Mouse (Mus musculus): ENCODE data around the gene Rgs1. TPM values are rescaled to one million over a fixed set of nuclear protein-coding genes. Genes with fewer than 3 reads are reported as not detected.

Gene Rgs1
- polyA plus RNA-seq, 1 experiment from 2014 or later, result 0.86 TPM

DNA sequence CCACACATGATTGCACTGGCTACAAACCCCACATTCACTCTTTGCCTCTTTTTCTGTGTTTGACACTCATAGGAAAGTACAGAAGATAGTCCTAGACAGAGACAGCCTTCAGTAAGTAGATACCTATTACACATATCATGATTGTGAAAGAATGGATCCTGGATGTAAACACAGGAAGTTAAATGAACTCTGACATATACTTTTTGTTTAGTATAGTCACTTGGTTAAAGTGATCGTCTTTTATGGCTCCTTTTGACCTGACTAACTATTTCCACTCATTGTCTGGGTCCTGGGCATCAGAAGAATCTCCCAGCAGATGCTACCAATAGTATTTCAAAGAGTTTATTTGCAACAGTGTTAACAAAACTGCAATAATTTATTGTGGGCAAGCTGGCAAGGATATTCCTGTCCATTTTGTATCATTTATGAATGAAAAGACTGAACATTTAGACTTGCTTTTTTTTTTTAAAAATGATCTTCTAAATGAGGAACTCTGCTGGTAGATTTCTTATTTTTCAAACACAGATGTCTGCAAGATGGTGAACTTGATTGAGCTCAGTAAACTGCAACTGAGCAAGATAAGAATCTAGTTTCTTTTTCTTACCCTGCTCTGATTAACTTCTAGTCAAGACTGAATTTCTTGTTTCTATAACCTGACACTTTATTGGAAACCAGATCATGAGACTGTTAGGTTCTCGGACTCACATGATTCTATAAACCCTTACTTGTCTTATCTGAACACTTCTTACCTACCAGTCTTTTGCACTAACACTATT, 7.7 kb upstream of the Rgs1 start:
- no peak overlapping the region for H3K9ac ChIP-seq (ENCODE audit: low read depth, low read length)
- 49% methylated on average over 2 of the region's 2 CpGs for WGBS
- no peak overlapping the region for H3K27ac ChIP-seq (ENCODE audit: low read length)
- H3K4me3 ChIP-seq (ENCODE audit: low read length), result no peak overlapping the region
- ATAC-seq, result no peak
- no peaks in the 10 kb centered on the region for H3K4me1 ChIP-seq (ENCODE audit: control insufficient read depth, insufficient read depth, low read length)
- no peaks in the 10 kb centered on the region for H3K36me3 ChIP-seq (ENCODE audit: control insufficient read depth, insufficient read depth, low read length)
- H3K9me3 ChIP-seq (ENCODE audit: control insufficient read depth, low read length), result no peaks in the 10 kb centered on the region
- H3K4me2 ChIP-seq (ENCODE audit: low read depth, low read length), result no peak overlapping the region
- no peaks in the 10 kb centered on the region for H3K27me3 ChIP-seq (replicated peaks; ENCODE audit: control insufficient read depth, insufficient read depth, low read length)

DNA sequence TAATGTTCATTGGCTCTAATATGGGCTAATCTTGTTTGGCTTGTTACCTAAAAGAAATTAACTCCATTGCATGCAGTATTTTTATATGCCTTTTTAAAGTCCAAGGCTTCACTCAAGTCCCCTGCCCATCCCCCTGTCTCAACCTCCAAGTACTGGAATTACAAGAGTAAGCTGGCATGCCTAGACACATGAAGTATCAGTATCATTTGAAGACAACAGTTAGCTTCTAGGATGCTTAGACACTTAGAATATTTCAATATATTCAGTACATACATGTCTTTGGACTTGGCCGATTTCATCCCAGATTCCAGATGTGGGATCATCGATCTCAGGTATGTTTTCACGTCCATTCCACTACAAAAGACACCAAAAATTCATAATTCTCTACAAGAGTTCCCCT, 836 bp downstream of the Rgs1 start:
- no peak overlapping the region for H3K4me3 ChIP-seq (ENCODE audit: low read length)
- no peak overlapping the region for H3K27ac ChIP-seq (ENCODE audit: low read length)
- no peak for ATAC-seq
- no peaks in the 10 kb centered on the region for H3K36me3 ChIP-seq (ENCODE audit: control insufficient read depth, insufficient read depth, low read length)
- H3K9me3 ChIP-seq (ENCODE audit: control insufficient read depth, low read length), result no peaks in the 10 kb centered on the region
- no peaks in the 10 kb centered on the region for H3K27me3 ChIP-seq (replicated peaks; ENCODE audit: control insufficient read depth, insufficient read depth, low read length)
- H3K4me1 ChIP-seq (ENCODE audit: control insufficient read depth, insufficient read depth, low read length), result no peaks in the 10 kb centered on the region
- H3K4me2 ChIP-seq (ENCODE audit: low read depth, low read length), result no peak overlapping the region
- no peak overlapping the region for H3K9ac ChIP-seq (ENCODE audit: low read depth, low read length)
- WGBS, result 89% methylated on average over 3 of the region's 3 CpGs

DNA sequence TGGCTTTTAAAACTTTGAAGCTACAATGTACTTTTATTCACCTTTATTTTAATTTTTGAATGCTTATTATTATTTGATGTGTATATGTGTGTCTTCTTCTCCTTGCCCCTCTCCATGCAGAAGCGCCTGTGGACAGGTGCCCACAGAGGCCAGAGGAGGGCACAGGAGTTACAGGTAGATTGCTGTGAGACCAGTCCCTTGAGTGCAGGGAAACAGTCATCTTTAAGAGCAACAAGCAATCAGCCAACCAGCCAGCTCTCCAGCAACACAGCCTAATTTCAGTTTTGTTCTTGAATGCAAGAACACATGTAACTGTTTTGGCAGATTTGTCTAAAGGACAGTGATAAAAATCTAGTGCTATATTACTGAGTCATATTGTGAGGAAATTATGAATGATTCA, 1.7 kb downstream of the Rgs1 start:
- Histone ChIP-seq H3K4me1 (ENCODE audit: control insufficient read depth, insufficient read depth, low read length) (no peaks in the 10 kb centered on the region), H3K9ac (ENCODE audit: low read depth, low read length) (no peak overlapping the region), H3K36me3 (ENCODE audit: control insufficient read depth, insufficient read depth, low read length) (no peaks in the 10 kb centered on the region), H3K4me3 (ENCODE audit: low read length) (no peak overlapping the region), H3K27ac (ENCODE audit: low read length) (no peak overlapping the region), H3K4me2 (ENCODE audit: low read depth, low read length) (no peak overlapping the region), H3K27me3 (replicated peaks; ENCODE audit: control insufficient read depth, insufficient read depth, low read length) (no peaks in the 10 kb centered on the region), H3K9me3 (ENCODE audit: control insufficient read depth, low read length) (no peaks in the 10 kb centered on the region)
- WGBS, result 100% methylated on average over 1 of the region's 1 CpGs
- ATAC-seq, result no peak

DNA sequence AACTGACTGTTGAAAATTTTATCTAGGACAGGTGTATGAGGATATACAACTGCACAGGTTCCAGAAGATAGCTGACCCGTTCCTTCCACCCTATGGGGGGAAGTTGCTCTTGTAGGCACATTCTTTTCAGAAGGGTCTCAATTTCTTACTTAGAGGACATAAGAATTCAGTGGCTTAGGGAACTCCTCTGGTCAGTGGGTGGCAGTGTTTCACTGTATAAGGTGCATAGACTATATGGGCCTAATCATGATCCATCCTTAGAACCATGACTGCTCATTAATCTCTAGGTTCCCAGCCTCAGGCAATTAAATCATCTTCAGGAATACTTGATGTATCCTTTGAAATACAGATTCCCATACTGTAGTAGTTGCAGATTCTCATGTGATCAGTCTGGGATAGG, 5.5 kb downstream of the Rgs1 start:
- H3K9ac ChIP-seq (ENCODE audit: low read depth, low read length), result no peak overlapping the region
- H3K4me2 ChIP-seq (ENCODE audit: low read depth, low read length), result no peak overlapping the region
- peak; percentile 64; the same call in 1 of the 2 replicates for ATAC-seq
- H3K4me3 ChIP-seq (ENCODE audit: low read length), result no peak overlapping the region
- no peaks in the 10 kb centered on the region for H3K4me1 ChIP-seq (ENCODE audit: control insufficient read depth, insufficient read depth, low read length)
- H3K36me3 ChIP-seq (ENCODE audit: control insufficient read depth, insufficient read depth, low read length), result no peaks in the 10 kb centered on the region
- 63% methylated on average over 1 of the region's 1 CpGs for WGBS
- H3K27me3 ChIP-seq (replicated peaks; ENCODE audit: control insufficient read depth, insufficient read depth, low read length), result no peaks in the 10 kb centered on the region
- no peaks in the 10 kb centered on the region for H3K9me3 ChIP-seq (ENCODE audit: control insufficient read depth, low read length)
- H3K27ac ChIP-seq (ENCODE audit: low read length), result no peak overlapping the region

DNA sequence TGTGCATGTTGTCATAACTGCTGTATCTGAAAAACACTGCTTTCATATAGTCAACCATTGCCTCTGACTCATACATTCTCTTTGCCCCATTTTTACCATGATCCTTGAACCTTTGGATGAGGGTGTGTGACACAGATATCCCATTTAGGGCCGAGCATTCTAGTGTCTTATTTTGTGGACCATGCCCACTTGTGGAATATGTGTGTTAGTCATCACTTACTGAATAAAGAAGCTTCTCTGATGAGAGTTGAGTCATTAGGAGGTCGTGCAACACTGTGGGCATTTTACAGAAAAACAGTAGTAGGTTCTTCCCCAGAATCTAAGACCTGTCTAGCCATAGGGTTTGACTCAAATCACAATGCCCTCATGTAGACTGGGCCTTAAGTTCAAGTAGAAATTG, 9.8 kb downstream of the Rgs1 start:
- Histone ChIP-seq H3K9me3 (ENCODE audit: control insufficient read depth, low read length) (no peaks in the 10 kb centered on the region), H3K27ac (ENCODE audit: low read length) (no peak overlapping the region), H3K9ac (ENCODE audit: low read depth, low read length) (no peak overlapping the region), H3K36me3 (ENCODE audit: control insufficient read depth, insufficient read depth, low read length) (no peaks in the 10 kb centered on the region), H3K27me3 (replicated peaks; ENCODE audit: control insufficient read depth, insufficient read depth, low read length) (no peaks in the 10 kb centered on the region), H3K4me2 (ENCODE audit: low read depth, low read length) (no peak overlapping the region), H3K4me3 (ENCODE audit: low read length) (no peak overlapping the region), H3K4me1 (ENCODE audit: control insufficient read depth, insufficient read depth, low read length) (no peaks in the 10 kb centered on the region)
- ATAC-seq, result no peak
- WGBS, result 75% methylated on average over 2 of the region's 2 CpGs

DNA sequence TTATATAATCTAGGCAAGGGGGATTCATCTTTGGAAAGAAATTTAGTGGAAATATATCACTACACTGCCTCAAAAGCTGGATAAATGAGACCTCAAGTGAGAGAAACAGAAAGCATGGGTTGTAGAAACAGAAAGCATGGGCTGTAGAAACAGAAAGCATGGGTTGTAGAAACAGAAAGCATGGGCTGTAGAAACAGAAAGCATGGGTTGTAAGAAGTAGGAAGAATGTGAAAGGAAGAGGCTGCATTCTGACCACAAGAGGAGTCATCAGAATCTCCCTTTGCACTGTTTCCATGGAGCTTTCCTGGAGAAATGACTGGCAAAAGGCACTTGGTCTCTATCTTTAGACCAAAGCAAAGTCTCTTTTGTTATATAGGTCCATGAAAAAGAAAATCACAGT, 33.8 kb downstream of the Rgs1 start:
- H3K36me3 ChIP-seq (ENCODE audit: control insufficient read depth, insufficient read depth, low read length), result no peaks in the 10 kb centered on the region
- ATAC-seq, result no peak
- H3K4me2 ChIP-seq (ENCODE audit: low read depth, low read length), result no peak overlapping the region
- H3K4me3 ChIP-seq (ENCODE audit: low read length), result no peak overlapping the region
- no peaks in the 10 kb centered on the region for H3K4me1 ChIP-seq (ENCODE audit: control insufficient read depth, insufficient read depth, low read length)
- H3K27ac ChIP-seq (ENCODE audit: low read length), result no peak overlapping the region
- H3K9me3 ChIP-seq (ENCODE audit: control insufficient read depth, low read length), result no peaks in the 10 kb centered on the region
- no peak overlapping the region for H3K9ac ChIP-seq (ENCODE audit: low read depth, low read length)
- no peaks in the 10 kb centered on the region for H3K27me3 ChIP-seq (replicated peaks; ENCODE audit: control insufficient read depth, insufficient read depth, low read length)

DNA sequence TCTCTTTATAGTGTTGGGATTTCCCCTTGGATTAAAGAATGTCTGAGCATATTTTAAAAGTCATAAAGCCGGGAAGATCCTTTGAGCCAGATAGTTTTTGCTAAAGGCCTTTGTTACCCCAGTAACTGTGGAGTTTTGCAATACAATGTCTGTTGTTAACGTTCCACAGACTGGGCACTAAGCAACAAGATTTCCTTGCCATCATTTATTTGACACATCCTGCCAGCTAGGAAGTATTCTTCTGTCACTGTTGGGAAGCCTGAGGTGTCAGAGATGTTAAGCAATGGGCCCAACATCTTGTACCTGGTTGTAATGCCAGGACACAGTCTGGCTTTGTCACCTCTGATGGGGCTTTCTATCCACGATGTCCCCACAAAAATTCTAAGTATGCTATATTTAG, 38.1 kb downstream of the Rgs1 start:
- Histone ChIP-seq H3K4me1 (ENCODE audit: control insufficient read depth, insufficient read depth, low read length) (no peaks in the 10 kb centered on the region), H3K4me2 (ENCODE audit: low read depth, low read length) (no peak overlapping the region), H3K27me3 (replicated peaks; ENCODE audit: control insufficient read depth, insufficient read depth, low read length) (no peaks in the 10 kb centered on the region), H3K36me3 (ENCODE audit: control insufficient read depth, insufficient read depth, low read length) (no peaks in the 10 kb centered on the region), H3K9ac (ENCODE audit: low read depth, low read length) (no peak overlapping the region), H3K9me3 (ENCODE audit: control insufficient read depth, low read length) (no peaks in the 10 kb centered on the region), H3K4me3 (ENCODE audit: low read length) (no peak overlapping the region), H3K27ac (ENCODE audit: low read length) (no peak overlapping the region)
- no peak for ATAC-seq
- WGBS, result 54% methylated on average over 3 of the region's 3 CpGs

DNA sequence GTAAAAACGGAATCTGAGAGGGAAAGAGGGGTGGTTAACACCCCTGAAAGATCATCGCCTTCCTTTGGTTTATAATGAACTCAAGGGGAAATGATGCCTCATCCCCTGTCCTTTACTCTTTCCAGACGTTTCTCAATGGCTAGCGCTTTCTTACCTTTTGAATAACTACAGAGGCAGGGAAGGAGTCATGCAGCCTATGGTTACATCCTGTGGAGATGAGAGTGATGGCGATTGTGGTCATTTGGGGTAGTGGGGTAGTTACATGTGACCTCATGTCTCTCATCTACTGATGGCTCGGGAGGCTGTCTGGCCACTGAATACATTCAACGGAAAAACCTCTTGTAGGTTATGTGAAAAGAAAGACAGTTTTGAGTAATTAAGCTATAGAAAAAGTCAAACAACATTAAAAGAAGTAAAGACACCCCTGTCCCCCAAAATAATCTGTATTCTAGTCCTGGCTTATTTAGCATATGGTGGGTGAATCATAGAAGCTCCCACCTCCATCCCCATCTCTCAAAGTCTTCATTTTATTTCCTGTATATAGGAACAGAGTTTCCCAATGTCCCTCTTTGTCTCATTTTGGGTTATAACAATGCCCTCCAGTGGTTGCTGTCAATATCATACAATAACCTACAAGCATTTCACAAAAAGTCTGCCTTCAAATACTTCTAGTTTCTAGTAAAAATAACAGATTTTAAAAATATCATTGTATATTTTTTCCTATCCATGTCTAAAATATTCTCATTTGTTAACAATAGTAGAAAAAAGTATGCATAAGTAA, 42.6 kb downstream of the Rgs1 start:
- 80% methylated on average over 7 of the region's 7 CpGs for WGBS
- H3K9ac ChIP-seq (ENCODE audit: low read depth, low read length), result no peak overlapping the region
- H3K27me3 ChIP-seq (replicated peaks; ENCODE audit: control insufficient read depth, insufficient read depth, low read length), result no peaks in the 10 kb centered on the region
- no peaks in the 10 kb centered on the region for H3K9me3 ChIP-seq (ENCODE audit: control insufficient read depth, low read length)
- no peak overlapping the region for H3K4me2 ChIP-seq (ENCODE audit: low read depth, low read length)
- no peaks in the 10 kb centered on the region for H3K4me1 ChIP-seq (ENCODE audit: control insufficient read depth, insufficient read depth, low read length)
- no peaks in the 10 kb centered on the region for H3K36me3 ChIP-seq (ENCODE audit: control insufficient read depth, insufficient read depth, low read length)
- no peak overlapping the region for H3K27ac ChIP-seq (ENCODE audit: low read length)
- no peak for ATAC-seq
- no peak overlapping the region for H3K4me3 ChIP-seq (ENCODE audit: low read length)

DNA sequence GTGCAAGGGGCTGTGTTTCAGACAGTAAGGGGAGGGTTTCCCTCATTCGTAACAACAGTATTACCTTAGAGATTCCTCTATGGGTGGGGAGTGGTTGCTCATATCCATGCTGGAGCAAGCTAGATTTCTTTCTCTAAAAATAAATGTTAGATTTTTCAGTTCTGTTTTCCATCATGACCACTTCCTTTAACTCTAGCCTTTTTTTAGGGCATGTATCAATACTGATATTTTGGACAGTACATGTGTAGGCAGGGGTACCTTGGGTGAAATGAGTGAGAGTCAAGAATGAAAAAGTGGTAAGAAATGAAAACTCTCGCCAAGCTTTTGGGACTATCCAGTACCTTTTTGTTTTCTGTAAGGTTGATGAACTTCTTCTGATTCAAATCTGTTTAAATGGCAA, 44.3 kb downstream of the Rgs1 start:
- Histone ChIP-seq H3K27me3 (replicated peaks; ENCODE audit: control insufficient read depth, insufficient read depth, low read length) (no peaks in the 10 kb centered on the region), H3K9me3 (ENCODE audit: control insufficient read depth, low read length) (no peaks in the 10 kb centered on the region), H3K27ac (ENCODE audit: low read length) (no peak overlapping the region), H3K4me3 (ENCODE audit: low read length) (no peak overlapping the region), H3K4me2 (ENCODE audit: low read depth, low read length) (no peak overlapping the region), H3K36me3 (ENCODE audit: control insufficient read depth, insufficient read depth, low read length) (no peaks in the 10 kb centered on the region), H3K4me1 (ENCODE audit: control insufficient read depth, insufficient read depth, low read length) (no peaks in the 10 kb centered on the region), H3K9ac (ENCODE audit: low read depth, low read length) (no peak overlapping the region)
- 89% methylated on average over 2 of the region's 2 CpGs for WGBS
- no peak for ATAC-seq
